Mouse (Mus musculus): ENCODE measurements around the gene Rnaseh2b.

The Rnaseh2b gene

GRCm38 (mm10) chr14:62355201-62355600 lies 62.8 kb downstream of the Rnaseh2b start:
- DNase-seq (ENCODE audit: low spot score in 2 of 2): no peak

DNA sequence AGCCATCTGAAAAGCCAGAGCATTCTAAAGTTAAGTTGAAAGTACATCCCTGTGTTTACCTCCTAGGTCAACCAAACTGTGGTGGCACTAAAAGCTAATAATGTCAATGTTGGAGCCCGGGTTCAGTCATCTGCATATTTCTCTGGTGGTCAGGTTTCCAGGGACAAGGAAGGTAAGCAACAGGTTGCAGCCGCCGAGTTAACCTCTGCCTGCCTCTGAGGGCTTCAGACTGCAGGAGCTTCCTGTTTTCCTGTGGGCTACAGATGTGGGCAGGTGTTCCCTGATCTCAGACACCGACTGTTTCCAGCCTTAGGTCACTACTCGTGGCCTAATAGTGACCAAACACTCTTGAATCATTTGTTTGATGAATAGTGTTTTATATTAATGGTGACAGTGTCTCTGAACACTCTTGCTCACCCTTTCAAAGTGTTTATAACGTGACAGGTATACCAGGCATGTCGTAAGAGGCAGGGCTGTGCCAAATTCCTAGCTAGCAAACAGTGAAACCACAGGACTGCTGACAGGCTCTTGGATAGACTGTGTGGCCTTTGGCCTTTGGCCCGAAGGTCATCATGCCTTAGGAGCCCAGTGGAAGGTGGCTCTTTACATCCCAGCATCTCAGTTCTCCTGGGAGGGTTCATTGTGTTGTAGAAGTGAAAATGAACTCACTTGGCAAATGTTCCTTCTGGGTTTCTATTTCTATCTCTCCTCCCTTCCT lies 69.0 kb downstream of the Rnaseh2b start:
- no peak for DNase-seq (ENCODE audit: low spot score in 2 of 2)

DNA sequence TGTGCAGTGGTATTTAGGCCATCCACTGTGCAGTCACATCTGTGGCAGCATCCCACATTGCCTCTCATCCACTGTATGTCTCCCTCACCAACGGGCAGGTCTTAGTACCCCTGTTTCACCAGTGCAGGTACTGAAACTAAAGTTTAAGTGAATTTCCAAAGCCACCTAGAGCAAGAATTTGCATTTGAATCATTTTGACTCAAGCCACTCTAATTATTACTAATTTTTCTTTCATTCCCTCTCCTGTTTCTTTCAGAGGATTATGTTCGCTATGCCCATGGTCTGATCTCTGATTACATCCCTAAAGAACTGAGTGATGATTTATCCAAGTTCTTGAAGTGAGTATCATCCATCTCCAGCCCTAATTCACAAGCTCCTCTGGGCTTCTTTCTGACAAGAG lies 71.4 kb downstream of the Rnaseh2b start:
- no peak for DNase-seq (ENCODE audit: low spot score in 2 of 2)

- peak in 1 of 2 experiments; percentile 11 for DNase-seq (ENCODE audit: low spot score in 2 of 2)
Observed at GRCm38 (mm10) chr14:62370819-62371218, 78.4 kb downstream of the Rnaseh2b start.

DNA sequence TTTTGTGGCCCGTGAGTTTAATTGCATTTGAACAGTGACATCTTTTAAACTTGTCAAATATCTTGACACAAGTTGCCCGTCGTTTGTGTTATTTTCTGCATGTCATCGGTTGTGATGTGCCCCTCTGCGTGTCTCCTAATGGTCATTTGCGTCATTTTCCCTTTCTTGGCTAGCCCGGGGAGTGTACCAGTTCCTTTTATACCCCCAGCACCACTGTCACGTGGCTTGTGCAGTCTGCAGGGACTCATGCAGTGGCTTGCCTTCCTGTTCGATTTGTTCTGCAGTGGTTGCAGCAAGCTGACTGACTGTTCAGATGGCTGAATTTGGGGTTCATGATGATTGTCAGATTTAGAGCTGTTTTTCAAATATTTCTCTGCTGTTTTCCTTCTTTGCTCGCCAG lies 81.6 kb downstream of the Rnaseh2b start:
- no peak for DNase-seq (ENCODE audit: low spot score in 2 of 2)

DNA sequence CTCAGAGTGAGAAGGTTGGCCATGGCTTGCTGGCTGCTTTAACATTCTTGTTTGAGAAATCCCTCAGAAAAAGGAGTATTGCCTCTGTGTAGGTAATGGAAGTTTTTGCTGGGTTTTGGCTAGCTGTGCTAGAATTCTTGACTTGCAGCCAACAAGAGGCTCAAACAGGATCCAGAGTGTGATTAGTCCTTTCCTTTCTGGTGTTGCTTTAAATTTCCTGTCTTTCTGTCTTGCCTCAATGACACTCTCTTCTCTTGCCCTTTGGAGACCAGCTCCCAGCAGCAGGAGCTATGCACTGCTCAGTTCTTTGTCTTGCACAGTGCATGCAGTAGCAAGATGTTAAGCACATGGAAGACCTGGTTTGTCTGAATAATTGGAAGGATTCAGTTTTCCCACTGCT lies 83.3 kb downstream of the Rnaseh2b start:
- no peak for DNase-seq (ENCODE audit: low spot score in 2 of 2)

DNA sequence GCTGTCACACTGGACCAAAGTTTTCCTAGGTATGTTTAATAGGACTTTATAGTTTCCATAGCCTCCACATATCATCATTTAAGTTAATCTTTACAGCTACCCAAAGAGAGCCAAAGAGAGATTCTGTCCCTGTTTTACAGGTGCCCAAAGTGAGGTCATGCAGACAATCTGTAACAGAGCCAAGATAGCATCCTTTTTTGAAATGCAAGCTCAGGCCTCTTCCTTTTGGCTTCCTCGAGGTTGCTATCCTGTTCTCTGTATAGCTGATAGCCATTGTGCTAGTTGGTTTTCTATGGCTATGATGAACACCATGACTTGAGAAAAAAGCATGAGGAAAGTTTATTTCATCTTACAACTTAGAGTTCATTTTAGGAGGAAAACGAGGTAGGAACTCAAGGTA lies 83.7 kb downstream of the Rnaseh2b start:
- DNase-seq (ENCODE audit: low spot score in 2 of 2): no peak

GRCm38 (mm10) chr14:62379391-62379790 lies 87.0 kb downstream of the Rnaseh2b start:
- DNase-seq (ENCODE audit: low spot score in 2 of 2): no peak

GRCm38 (mm10) chr14:62380606-62381005 lies 88.2 kb downstream of the Rnaseh2b start:
- no peak for DNase-seq (ENCODE audit: low spot score in 2 of 2)

DNA sequence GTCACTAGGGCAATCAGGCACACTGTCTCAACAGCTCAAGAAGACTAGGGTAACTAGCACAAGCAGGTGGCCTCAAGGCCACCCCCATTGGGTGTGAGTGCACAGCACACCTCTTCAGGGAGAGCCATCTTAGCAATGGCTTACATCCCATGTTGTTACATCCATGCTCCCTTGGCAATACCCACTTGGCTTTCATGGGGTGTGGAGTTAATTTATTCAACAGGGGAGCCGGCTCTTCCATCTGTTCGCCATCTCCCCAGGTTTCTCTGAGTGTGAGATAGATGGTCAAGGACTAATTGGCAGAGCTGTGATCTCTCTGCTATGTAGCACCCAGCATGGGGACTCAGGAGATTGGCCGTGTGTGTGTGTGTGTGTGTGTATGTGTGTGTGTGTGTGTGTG lies 90.7 kb downstream of the Rnaseh2b start:
- no peak for DNase-seq (ENCODE audit: low spot score in 2 of 2)

GRCm38 (mm10) chr14:62383786-62384299 lies 91.5 kb downstream of the Rnaseh2b start:
- no peak for DNase-seq (ENCODE audit: low spot score in 2 of 2)

DNA sequence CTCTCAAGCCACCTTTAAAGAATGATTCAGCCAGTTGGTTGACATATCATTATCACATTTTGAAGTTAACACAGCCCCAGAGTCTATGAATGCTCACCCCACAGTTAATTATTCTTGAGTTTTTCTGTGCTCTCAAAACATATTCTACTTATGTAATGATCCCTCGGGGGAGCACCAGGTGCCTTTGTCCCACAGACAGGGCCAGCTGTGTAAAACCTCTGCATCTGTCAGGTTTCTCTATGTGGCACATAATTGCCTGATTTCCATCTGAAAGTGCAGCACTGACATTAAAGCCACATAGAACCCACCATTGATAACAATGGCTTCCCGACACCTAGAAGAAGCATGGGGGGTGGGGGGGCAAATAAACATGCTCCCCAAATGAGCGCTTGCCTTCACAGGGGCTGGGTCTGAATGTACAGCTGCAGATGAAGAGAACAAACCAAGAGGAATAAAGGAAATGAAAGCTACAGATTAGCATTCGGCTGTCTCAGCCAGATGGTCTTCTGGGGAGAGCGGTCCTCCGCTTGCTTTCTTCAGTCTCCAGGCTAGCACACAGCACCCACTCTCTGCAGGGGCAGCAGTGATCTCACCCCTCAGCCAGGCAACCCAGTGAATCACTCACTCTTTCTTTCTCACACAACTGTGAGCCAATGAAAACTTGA lies 96.8 kb downstream of the Rnaseh2b start:
- no peak for DNase-seq (ENCODE audit: low spot score in 2 of 2)

DNA sequence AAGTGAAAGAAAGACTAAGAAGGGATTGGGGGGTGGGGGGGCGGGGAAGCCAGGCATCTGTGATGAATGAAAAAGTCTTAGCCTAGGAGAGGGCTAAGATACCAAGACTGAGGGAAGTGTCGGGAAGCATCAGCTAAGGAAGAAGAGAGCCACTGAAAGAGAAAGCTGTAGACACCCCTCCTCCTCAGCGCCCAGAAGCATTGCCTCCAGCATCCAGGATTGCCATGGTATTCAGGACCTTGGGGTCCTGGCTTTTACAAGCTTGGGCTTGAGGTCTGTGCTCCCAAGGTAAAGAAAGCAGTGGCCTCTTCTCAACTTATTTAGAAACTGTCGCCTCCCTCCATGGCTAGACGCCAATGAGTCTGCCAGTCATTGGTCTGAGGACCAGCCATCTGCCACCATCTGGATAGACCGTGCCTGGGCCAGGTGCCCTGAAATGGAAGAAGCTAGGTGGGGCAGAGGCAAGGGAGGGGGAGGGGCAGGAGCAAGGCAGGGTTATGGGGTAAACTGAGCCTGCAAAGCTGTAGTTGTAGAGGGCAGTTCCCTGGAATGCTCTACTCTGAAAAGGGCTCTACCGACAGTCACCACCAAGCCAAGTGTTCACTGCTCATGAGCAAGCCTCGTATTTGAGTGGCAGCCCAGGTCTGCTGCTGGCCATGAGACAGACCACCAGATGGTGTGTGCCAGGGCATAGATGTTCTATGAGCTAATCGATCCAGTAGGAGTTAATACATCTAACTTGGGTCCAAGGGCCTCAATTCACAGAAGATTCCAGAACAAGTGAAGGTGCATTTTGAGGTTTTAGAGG lies 97.5 kb downstream of the Rnaseh2b start:
- no peak for DNase-seq (ENCODE audit: low spot score in 2 of 2)

DNA sequence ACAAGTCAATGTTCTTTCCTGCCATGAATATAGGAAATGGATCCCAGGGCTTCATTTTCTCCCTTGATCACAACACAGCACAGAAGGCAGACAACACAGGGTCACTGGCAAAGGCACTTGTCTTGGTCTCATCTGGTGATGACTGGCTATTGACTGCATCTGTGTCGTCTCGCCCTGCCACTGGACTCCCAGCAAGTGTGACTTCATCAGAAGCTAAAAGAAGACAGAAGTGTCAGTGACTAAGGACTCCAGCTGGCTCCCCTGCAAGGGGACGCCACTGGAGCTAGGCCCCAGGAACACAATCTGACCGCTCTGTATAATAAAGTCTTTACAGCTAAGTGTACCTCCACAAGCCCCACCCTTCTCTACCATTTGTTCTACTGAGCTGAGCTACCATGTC lies 100.4 kb downstream of the Rnaseh2b start:
- DNase-seq (ENCODE audit: low spot score in 2 of 2): no peak

DNA sequence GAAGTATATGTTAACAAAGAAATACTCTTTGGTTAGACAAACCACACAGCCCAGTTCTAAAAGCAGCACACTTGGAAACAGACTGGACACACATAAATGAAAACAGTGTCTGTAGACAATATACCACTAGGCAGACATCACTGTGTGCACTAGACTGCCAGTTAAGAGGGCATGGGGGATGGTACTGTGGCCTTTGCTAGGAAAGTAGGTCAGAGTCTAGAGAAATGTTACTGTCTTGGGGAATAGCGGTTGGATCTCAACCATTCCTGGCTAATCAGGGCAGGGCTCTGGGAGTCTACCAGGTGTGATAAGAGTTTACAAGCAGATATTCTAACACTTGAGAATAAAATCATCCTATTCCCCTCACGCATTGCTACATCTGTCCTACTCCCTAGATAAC lies 103.0 kb downstream of the Rnaseh2b start:
- DNase-seq (ENCODE audit: low spot score in 2 of 2): no peak

GRCm38 (mm10) chr14:62416007-62416741 lies 123.8 kb downstream of the Rnaseh2b start:
- no peak for DNase-seq (ENCODE audit: low spot score in 2 of 2)

DNA sequence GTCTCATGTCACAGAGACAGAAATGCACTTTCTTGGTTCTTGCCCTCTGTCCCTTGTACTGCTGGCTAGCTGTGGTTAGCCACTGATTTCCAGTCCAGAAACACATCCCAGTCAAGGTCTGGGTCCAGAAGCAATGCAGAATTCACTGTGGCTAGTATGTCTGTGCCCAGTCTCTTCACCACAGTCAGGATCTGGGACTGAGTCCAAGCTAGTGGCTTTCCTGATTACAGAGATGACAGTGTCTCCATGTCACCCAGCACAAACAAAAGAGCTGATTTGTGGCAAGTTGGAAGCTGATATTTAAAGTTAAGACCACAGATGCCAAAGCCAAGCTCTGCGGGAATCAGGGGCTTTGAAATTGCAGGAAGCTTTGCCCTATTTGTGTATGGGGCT lies 124.3 kb downstream of the Rnaseh2b start:
- no peak for DNase-seq (ENCODE audit: low spot score in 2 of 2)

- no peak for DNase-seq (ENCODE audit: low spot score in 2 of 2)
Observed at GRCm38 (mm10) chr14:62417501-62417900, 125.1 kb downstream of the Rnaseh2b start.

- no peak for DNase-seq (ENCODE audit: low spot score in 2 of 2)
Observed at GRCm38 (mm10) chr14:62422265-62422664, 129.9 kb downstream of the Rnaseh2b start.

Data from natural killer cell, adult 2 months (primary cell).